Mouse (Mus musculus): ENCODE results near the gene Auts2. TPM values are rescaled to one million over a fixed set of nuclear protein-coding genes. Genes with fewer than 3 reads are reported as not detected.

Gene Auts2
- polyA plus RNA-seq, 1 experiment from 2014 or later: 71.4 TPM

GRCm38 (mm10) chr5:132436473-132436872, 106.7 kb downstream of the Auts2 start:
- H3K4me1 ChIP-seq (replicated peaks; ENCODE audit: control insufficient read depth, insufficient read depth, low read length): peaks cover 12% of the 10 kb centered on the region; the same call in 1 of the 2 replicates
- H3K9ac ChIP-seq (ENCODE audit: low read length): no peak overlapping the region
- no peaks in the 10 kb centered on the region for H3K9me3 ChIP-seq (ENCODE audit: control insufficient read depth, low read length)
- no peak overlapping the region for H3K4me2 ChIP-seq (ENCODE audit: low read depth, low read length, severe bottlenecking)
- H3K4me3 ChIP-seq (ENCODE audit: low read depth, low read length): no peak overlapping the region
- ATAC-seq (replicated peaks; ENCODE audit: low FRiP score): no peak
- no peak for DNase-seq (ENCODE audit: low spot score)
- no peak overlapping the region for H3K27ac ChIP-seq (ENCODE audit: low read depth, low read length)
- H3K36me3 ChIP-seq (ENCODE audit: control insufficient read depth, insufficient read depth, low read length): no peaks in the 10 kb centered on the region
- WGBS: 93% methylated on average over 2 of the region's 2 CpGs
- no peaks in the 10 kb centered on the region for H3K27me3 ChIP-seq (ENCODE audit: control insufficient read depth, insufficient read depth, low read length)

- no peak overlapping the region for H3K27ac ChIP-seq (ENCODE audit: low read depth, low read length)
- H3K36me3 ChIP-seq (ENCODE audit: control insufficient read depth, insufficient read depth, low read length): no peaks in the 10 kb centered on the region
- no peak overlapping the region for H3K4me2 ChIP-seq (ENCODE audit: low read depth, low read length, severe bottlenecking)
- ATAC-seq (replicated peaks; ENCODE audit: low FRiP score) (no peak), DNase-seq (ENCODE audit: low spot score) (no peak)
- H3K4me3 ChIP-seq (ENCODE audit: low read depth, low read length): no peak overlapping the region
- H3K27me3 ChIP-seq (ENCODE audit: control insufficient read depth, insufficient read depth, low read length): no peaks in the 10 kb centered on the region
- H3K9me3 ChIP-seq (ENCODE audit: control insufficient read depth, low read length): no peaks in the 10 kb centered on the region
- WGBS: 46% methylated on average over 5 of the region's 5 CpGs
- peaks cover 10% of the 10 kb centered on the region; the same call in 1 of the 2 replicates for H3K4me1 ChIP-seq (replicated peaks; ENCODE audit: control insufficient read depth, insufficient read depth, low read length)
- no peak overlapping the region for H3K9ac ChIP-seq (ENCODE audit: low read length)
Measured at GRCm38 (mm10) chr5:132435401-132435800, 107.7 kb downstream of the Auts2 start.

- ATAC-seq (replicated peaks; ENCODE audit: low FRiP score) (no peak), DNase-seq (ENCODE audit: low spot score) (no peak)
- Histone ChIP-seq H3K9ac (ENCODE audit: low read length) (no peak overlapping the region), H3K36me3 (ENCODE audit: control insufficient read depth, insufficient read depth, low read length) (no peaks in the 10 kb centered on the region), H3K9me3 (ENCODE audit: control insufficient read depth, low read length) (no peaks in the 10 kb centered on the region), H3K4me3 (ENCODE audit: low read depth, low read length) (no peak overlapping the region), H3K27me3 (ENCODE audit: control insufficient read depth, insufficient read depth, low read length) (no peaks in the 10 kb centered on the region), H3K27ac (ENCODE audit: low read depth, low read length) (no peak overlapping the region), H3K4me2 (ENCODE audit: low read depth, low read length, severe bottlenecking) (no peak overlapping the region), H3K4me1 (replicated peaks; ENCODE audit: control insufficient read depth, insufficient read depth, low read length) (peaks cover 10% of the 10 kb centered on the region; the same call in 1 of the 2 replicates)
- 90% methylated on average over 6 of the region's 6 CpGs for WGBS
Measured at GRCm38 (mm10) chr5:132433377-132434115, 109.6 kb downstream of the Auts2 start.

GRCm38 (mm10) chr5:132429363-132429762, 113.8 kb downstream of the Auts2 start:
- Histone ChIP-seq H3K4me3 (ENCODE audit: low read depth, low read length) (no peak overlapping the region), H3K4me1 (replicated peaks; ENCODE audit: control insufficient read depth, insufficient read depth, low read length) (0 out of 2 replicates have a peak, but pooled peaks cover 5% of the 10 kb centered on the region), H3K27me3 (ENCODE audit: control insufficient read depth, insufficient read depth, low read length) (no peaks in the 10 kb centered on the region), H3K36me3 (ENCODE audit: control insufficient read depth, insufficient read depth, low read length) (no peaks in the 10 kb centered on the region), H3K27ac (ENCODE audit: low read depth, low read length) (no peak overlapping the region), H3K4me2 (ENCODE audit: low read depth, low read length, severe bottlenecking) (no peak overlapping the region), H3K9ac (ENCODE audit: low read length) (no peak overlapping the region), H3K9me3 (ENCODE audit: control insufficient read depth, low read length) (no peaks in the 10 kb centered on the region)
- WGBS: 79% methylated on average over 3 of the region's 3 CpGs
- no peak for ATAC-seq (replicated peaks; ENCODE audit: low FRiP score)
- no peak for DNase-seq (ENCODE audit: low spot score)

GRCm38 (mm10) chr5:132426342-132426741, 116.8 kb downstream of the Auts2 start:
- H3K27ac ChIP-seq (ENCODE audit: low read depth, low read length): no peak overlapping the region
- H3K36me3 ChIP-seq (ENCODE audit: control insufficient read depth, insufficient read depth, low read length): no peaks in the 10 kb centered on the region
- no peak for DNase-seq (ENCODE audit: low spot score)
- no peak overlapping the region for H3K4me3 ChIP-seq (ENCODE audit: low read depth, low read length)
- ATAC-seq (replicated peaks; ENCODE audit: low FRiP score): no peak
- no peak overlapping the region for H3K9ac ChIP-seq (ENCODE audit: low read length)
- no peaks in the 10 kb centered on the region for H3K4me1 ChIP-seq (replicated peaks; ENCODE audit: control insufficient read depth, insufficient read depth, low read length)
- no peaks in the 10 kb centered on the region for H3K27me3 ChIP-seq (ENCODE audit: control insufficient read depth, insufficient read depth, low read length)
- no peaks in the 10 kb centered on the region for H3K9me3 ChIP-seq (ENCODE audit: control insufficient read depth, low read length)
- 79% methylated on average over 3 of the region's 3 CpGs for WGBS
- no peak overlapping the region for H3K4me2 ChIP-seq (ENCODE audit: low read depth, low read length, severe bottlenecking)

- H3K4me3 ChIP-seq (ENCODE audit: low read depth, low read length): no peak overlapping the region
- H3K9me3 ChIP-seq (ENCODE audit: control insufficient read depth, low read length): no peaks in the 10 kb centered on the region
- ATAC-seq (replicated peaks; ENCODE audit: low FRiP score) (no peak), DNase-seq (ENCODE audit: low spot score) (no peak)
- H3K27ac ChIP-seq (ENCODE audit: low read depth, low read length): no peak overlapping the region
- no peaks in the 10 kb centered on the region for H3K4me1 ChIP-seq (replicated peaks; ENCODE audit: control insufficient read depth, insufficient read depth, low read length)
- H3K9ac ChIP-seq (ENCODE audit: low read length): no peak overlapping the region
- no peaks in the 10 kb centered on the region for H3K27me3 ChIP-seq (ENCODE audit: control insufficient read depth, insufficient read depth, low read length)
- H3K36me3 ChIP-seq (ENCODE audit: control insufficient read depth, insufficient read depth, low read length): no peaks in the 10 kb centered on the region
- no peak overlapping the region for H3K4me2 ChIP-seq (ENCODE audit: low read depth, low read length, severe bottlenecking)
- 91% methylated on average over 6 of the region's 6 CpGs for WGBS
Measured at GRCm38 (mm10) chr5:132425792-132426309, 117.3 kb downstream of the Auts2 start.

- 35% methylated on average over 4 of the region's 4 CpGs for WGBS
- Histone ChIP-seq H3K36me3 (ENCODE audit: control insufficient read depth, insufficient read depth, low read length) (no peaks in the 10 kb centered on the region), H3K27me3 (ENCODE audit: control insufficient read depth, insufficient read depth, low read length) (no peaks in the 10 kb centered on the region), H3K4me3 (ENCODE audit: low read depth, low read length) (no peak overlapping the region), H3K27ac (ENCODE audit: low read depth, low read length) (peak overlapping the region; percentile 18; the same call in 1 of the 2 replicates), H3K4me2 (ENCODE audit: low read depth, low read length, severe bottlenecking) (no peak overlapping the region), H3K9me3 (ENCODE audit: control insufficient read depth, low read length) (no peaks in the 10 kb centered on the region), H3K9ac (ENCODE audit: low read length) (no peak overlapping the region), H3K4me1 (replicated peaks; ENCODE audit: control insufficient read depth, insufficient read depth, low read length) (peaks cover 16% of the 10 kb centered on the region)
- ATAC-seq (replicated peaks; ENCODE audit: low FRiP score) (no peak), DNase-seq (ENCODE audit: low spot score) (no peak)
Measured at GRCm38 (mm10) chr5:132410338-132410852, 132.7 kb downstream of the Auts2 start.

- Histone ChIP-seq H3K27ac (ENCODE audit: low read depth, low read length) (no peak overlapping the region), H3K27me3 (ENCODE audit: control insufficient read depth, insufficient read depth, low read length) (no peaks in the 10 kb centered on the region), H3K9ac (ENCODE audit: low read length) (no peak overlapping the region), H3K4me3 (ENCODE audit: low read depth, low read length) (no peak overlapping the region), H3K9me3 (ENCODE audit: control insufficient read depth, low read length) (no peaks in the 10 kb centered on the region), H3K36me3 (ENCODE audit: control insufficient read depth, insufficient read depth, low read length) (no peaks in the 10 kb centered on the region), H3K4me1 (replicated peaks; ENCODE audit: control insufficient read depth, insufficient read depth, low read length) (peaks cover 16% of the 10 kb centered on the region), H3K4me2 (ENCODE audit: low read depth, low read length, severe bottlenecking) (no peak overlapping the region)
- 22% methylated on average over 2 of the region's 2 CpGs for WGBS
- no peak for DNase-seq (ENCODE audit: low spot score)
- ATAC-seq (replicated peaks; ENCODE audit: low FRiP score): peak; percentile 60; the same call in 1 of the 2 replicates
Measured at GRCm38 (mm10) chr5:132408892-132409575, 134.1 kb downstream of the Auts2 start.

All from forebrain, embryonic 11.5 days (tissue).